Mouse (Mus musculus): ENCODE results near the gene Dlgap4. TPM values are rescaled to one million over a fixed set of nuclear protein-coding genes. Genes with fewer than 3 reads are reported as not detected.

Gene Dlgap4
- total RNA-seq (2021): 10 to 100 TPM; 43.5 to 55.3 TPM
- long read RNA-seq, experiment 1, transcript Dlgap4-204 (7 exons, 1,595 nt): minor isoform, 8 of 75 reads
- long read RNA-seq, experiment 1, transcript Dlgap4-203 (7 exons, 3,402 nt): major isoform, 53 of 75 reads
- long read RNA-seq, experiment 1, partial matches to known transcripts: 2 of 75 reads
- long read RNA-seq, experiment 1, other reads (novel, unspliced or antisense): 12 of 75 reads
- long read RNA-seq, experiment 2, transcript Dlgap4-203 (7 exons, 3,402 nt): major isoform, 37 of 50 reads
- long read RNA-seq, experiment 2, partial matches to known transcripts: 4 of 50 reads
- long read RNA-seq, experiment 2, other reads (novel, unspliced or antisense): 9 of 50 reads

- no peak for TF ChIP-seq CTCF (IDR thresholded peaks at IDR 0.05)
- H3K27ac ChIP-seq: 0 out of 2 replicates have a peak within 1 kb of the TSS, but pooled peaks have one; percentile 40
- intact Hi-C loops (cut with DNase I): loop anchor here (1.0 kb wide), 1 partner anchor 92 kb away; no protein-coding TSS in a partner anchor
- DNase-seq: peak; percentile 44
- peak within 1 kb of the TSS; percentile 81 for H3K4me3 ChIP-seq
Measured at GRCm38 (mm10) chr2:156613541-156614257, at the start of gene Dlgap4. Gene Dlgap4, plus strand, starts transcription at chr2:156613705.

- peak; percentile 46 for DNase-seq
- intact Hi-C loops (cut with DNase I): no loop called here
- no peak for TF ChIP-seq CTCF (IDR thresholded peaks at IDR 0.05)
- no peak overlapping the region for H3K27ac ChIP-seq
- no peak overlapping the region for H3K4me3 ChIP-seq
Measured at GRCm38 (mm10) chr2:156566512-156566911, 47.0 kb upstream of the Dlgap4 start.

- Histone ChIP-seq H3K4me3 (no peak overlapping the region), H3K27ac (no peak overlapping the region)
- intact Hi-C loops (cut with DNase I): no loop called here
- TF ChIP-seq CTCF (IDR thresholded peaks at IDR 0.05): no peak
- DNase-seq: no peak
Measured at GRCm38 (mm10) chr2:156568647-156569046, 44.9 kb upstream of the Dlgap4 start.

GRCm38 (mm10) chr2:156569261-156569660 is 44.2 kb upstream of the Dlgap4 start:
- TF ChIP-seq CTCF (IDR thresholded peaks at IDR 0.05): no peak
- DNase-seq: no peak
- intact Hi-C loops (cut with DNase I): no loop called here
- Histone ChIP-seq H3K4me3 (no peak overlapping the region), H3K27ac (no peak overlapping the region)

GRCm38 (mm10) chr2:156571521-156571920 is 42.0 kb upstream of the Dlgap4 start:
- H3K4me3 ChIP-seq: no peak overlapping the region
- DNase-seq: no peak
- H3K27ac ChIP-seq: no peak overlapping the region
- no peak for TF ChIP-seq CTCF (IDR thresholded peaks at IDR 0.05)
- intact Hi-C loops (cut with DNase I): no loop called here

- intact Hi-C loops (cut with DNase I): no loop called here
- Histone ChIP-seq H3K27ac (no peak overlapping the region), H3K4me3 (no peak overlapping the region)
- DNase-seq: no peak
- TF ChIP-seq CTCF (IDR thresholded peaks at IDR 0.05): no peak
Measured at GRCm38 (mm10) chr2:156576850-156577587, 36.5 kb upstream of the Dlgap4 start.

- no peak for TF ChIP-seq CTCF (IDR thresholded peaks at IDR 0.05)
- H3K4me3 ChIP-seq: no peak overlapping the region
- no peak overlapping the region for H3K27ac ChIP-seq
- intact Hi-C loops (cut with DNase I): no loop called here
- no peak for DNase-seq
Measured at GRCm38 (mm10) chr2:156580507-156580906, 33.0 kb upstream of the Dlgap4 start.

- no peak overlapping the region for H3K4me3 ChIP-seq
- H3K27ac ChIP-seq: no peak overlapping the region
- intact Hi-C loops (cut with DNase I): no loop called here
- no peak for TF ChIP-seq CTCF (IDR thresholded peaks at IDR 0.05)
- no peak for DNase-seq
Measured at GRCm38 (mm10) chr2:156581244-156581643, 32.3 kb upstream of the Dlgap4 start.

GRCm38 (mm10) chr2:156582887-156583286 is 30.6 kb upstream of the Dlgap4 start:
- Histone ChIP-seq H3K27ac (no peak overlapping the region), H3K4me3 (no peak overlapping the region)
- no peak for TF ChIP-seq CTCF (IDR thresholded peaks at IDR 0.05)
- intact Hi-C loops (cut with DNase I): no loop called here
- DNase-seq: no peak

GRCm38 (mm10) chr2:156584154-156584796 is 29.2 kb upstream of the Dlgap4 start:
- DNase-seq: no peak
- no peak overlapping the region for H3K27ac ChIP-seq

GRCm38 (mm10) chr2:156584797-156585471 is 28.6 kb upstream of the Dlgap4 start:
- intact Hi-C loops (cut with DNase I): no loop called here
- TF ChIP-seq CTCF (IDR thresholded peaks at IDR 0.05): no peak
- no peak for DNase-seq
- Histone ChIP-seq H3K4me3 (no peak overlapping the region), H3K27ac (no peak overlapping the region)

More at GRCm38 (mm10) chr2:156584154-156584796, 29.2 kb upstream of the Dlgap4 start:
- peak; percentile 56 for TF ChIP-seq CTCF (IDR thresholded peaks at IDR 0.05)
- no peak overlapping the region for H3K4me3 ChIP-seq
- intact Hi-C loops (cut with DNase I): no loop called here

GRCm38 (mm10) chr2:156589481-156589880 is 24.0 kb upstream of the Dlgap4 start:
- no peak for TF ChIP-seq CTCF (IDR thresholded peaks at IDR 0.05)
- Histone ChIP-seq H3K27ac (no peak overlapping the region), H3K4me3 (no peak overlapping the region)
- intact Hi-C loops (cut with DNase I): no loop called here
- no peak for DNase-seq
